Comparison of ENCODE assay signal across 25 mouse cellular contexts in the genomic region with DNA sequence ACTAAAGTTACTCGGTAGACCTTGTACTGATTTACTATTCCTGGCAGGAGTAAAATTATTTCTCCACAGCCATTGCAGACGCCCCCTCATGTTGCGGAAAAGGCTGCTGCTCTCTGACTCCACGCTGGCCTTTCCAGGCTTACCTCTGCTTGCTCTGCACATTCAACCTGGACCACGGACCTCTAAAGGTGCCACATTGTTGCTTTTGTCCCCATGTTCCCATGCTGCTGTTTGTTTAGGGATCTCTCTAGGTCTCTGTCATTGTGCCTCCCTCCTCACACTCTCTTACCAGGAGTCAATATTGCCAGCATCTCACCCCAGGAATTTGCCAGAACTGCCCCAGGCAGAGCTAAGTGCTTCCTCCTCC.
DNase-seq lines count a peak whose midpoint lies in the region; ATAC-seq lines count a peak whose summit lies in the region.
"Had no signal": no experiment of that assay in that cellular context is flagged by ENCODE, and none has a peak within 500 bp of the region (broad histone marks: within the 10 kb centered on the region; RNA-seq: fewer than 3 reads in every experiment).

No protein-coding gene starts in this region.

- 79% methylated on average over 5 of the region's 5 CpGs for WGBS in liver, embryonic 15.5 days (ENCODE audit: insufficient replicate concordance)
- WGBS in liver, embryonic 12.5 days (ENCODE audit: insufficient replicate concordance) = 78% methylated on average over 5 of the region's 5 CpGs
- 33% methylated on average over 5 of the region's 5 CpGs for WGBS in neural tube, embryonic 13.5 days

- H3K36me3 ChIP-seq in liver, embryonic 15.5 days (replicated peaks) = no peaks in the 10 kb centered on the region
- H3K36me3 ChIP-seq in liver, embryonic 12.5 days = no peaks in the 10 kb centered on the region
- H3K36me3 ChIP-seq in neural tube, embryonic 13.5 days = no peaks in the 10 kb centered on the region
- H3K36me3 ChIP-seq: heart, embryonic 15.5 days; kidney, embryonic 15.5 days; midbrain, embryonic 13.5 days had no signal

- H3K4me1 ChIP-seq in liver, embryonic 15.5 days (replicated peaks) = peaks cover 6% of the 10 kb centered on the region; the same call in 1 of the 2 replicates
- H3K4me1 ChIP-seq in liver, embryonic 12.5 days = peaks cover 13% of the 10 kb centered on the region; the same call in 1 of the 2 replicates
- peaks cover 53% of the 10 kb centered on the region for H3K4me1 ChIP-seq in neural tube, embryonic 13.5 days (replicated peaks)

- no peaks in the 10 kb centered on the region for H3K27me3 ChIP-seq in liver, embryonic 15.5 days
- H3K27me3 ChIP-seq in liver, embryonic 12.5 days (replicated peaks) = no peaks in the 10 kb centered on the region
- no peaks in the 10 kb centered on the region for H3K27me3 ChIP-seq in neural tube, embryonic 13.5 days
- H3K27me3 ChIP-seq: heart, embryonic 15.5 days; midbrain, embryonic 13.5 days had no signal

- no peak overlapping the region for H3K9ac ChIP-seq in liver, embryonic 15.5 days
- no peak overlapping the region for H3K9ac ChIP-seq in liver, embryonic 12.5 days
- no peak overlapping the region for H3K9ac ChIP-seq in neural tube, embryonic 13.5 days
- H3K9ac ChIP-seq: heart, embryonic 15.5 days; kidney, embryonic 15.5 days; liver, embryonic 14.5 days; midbrain, embryonic 13.5 days had no signal

- peak; percentile 54 for DNase-seq in heart, adult 11 months
- DNase-seq in heart, adult 18-20 months = no peak
- DNase-seq in neural tube, embryonic 10.5 days (ENCODE audit: extremely low spot score, low spot score) = no peak
- no peak for DNase-seq in right cerebral cortex, postnatal 25 days
- DNase-seq: adrenal gland, adult 2 months; cerebellum, adult 11 months; cerebellum, adult 9-11 months; gastrocnemius, postnatal 14 days; heart, adult 2 months; heart, postnatal 36 days; kidney, adult 11 months; kidney, postnatal 36 days; layer of hippocampus, postnatal 36 days; right cerebral cortex, postnatal 14 days; spleen, adult 18-20 months had no signal

- H3K9me3 ChIP-seq in liver, embryonic 15.5 days (replicated peaks) = no peaks in the 10 kb centered on the region
- no peaks in the 10 kb centered on the region for H3K9me3 ChIP-seq in liver, embryonic 12.5 days (replicated peaks)
- H3K9me3 ChIP-seq in neural tube, embryonic 13.5 days = no peaks in the 10 kb centered on the region
- H3K9me3 ChIP-seq: heart, embryonic 15.5 days; kidney, embryonic 15.5 days; midbrain, embryonic 13.5 days had no signal

- ATAC-seq in liver, embryonic 15.5 days (ENCODE audit: insufficient read depth) = peak; percentile 44; the same call in 1 of the 2 replicates
- ATAC-seq in liver, embryonic 12.5 days = no peak
- ATAC-seq in neural tube, embryonic 13.5 days (ENCODE audit: low read depth) = no peak
- ATAC-seq: forebrain, embryonic 14.5 days; lung, postnatal 0 days; midbrain, embryonic 13.5 days had no signal

- no peak overlapping the region for H3K4me3 ChIP-seq in liver, embryonic 15.5 days (replicated peaks)
- no peak overlapping the region for H3K4me3 ChIP-seq in liver, embryonic 12.5 days
- no peak overlapping the region for H3K4me3 ChIP-seq in neural tube, embryonic 13.5 days
- H3K4me3 ChIP-seq: heart, adult 2 months; heart, embryonic 15.5 days; kidney, embryonic 15.5 days; midbrain, embryonic 13.5 days; myocyte had no signal

- H3K27ac ChIP-seq in liver, embryonic 15.5 days (replicated peaks) = no peak overlapping the region
- no peak overlapping the region for H3K27ac ChIP-seq in liver, embryonic 12.5 days
- 0 out of 2 replicates have a peak overlapping the region, but pooled peaks have one; percentile 25 for H3K27ac ChIP-seq in neural tube, embryonic 13.5 days (replicated peaks)
- H3K27ac ChIP-seq: heart, adult 2 months; kidney, embryonic 15.5 days; liver, embryonic 14.5 days; midbrain, embryonic 13.5 days had no signal

- no peak overlapping the region for H3K4me2 ChIP-seq in liver, embryonic 15.5 days
- H3K4me2 ChIP-seq in liver, embryonic 12.5 days = no peak overlapping the region
- H3K4me2 ChIP-seq in neural tube, embryonic 13.5 days = no peak overlapping the region
- H3K4me2 ChIP-seq: heart, embryonic 15.5 days; kidney, embryonic 15.5 days; midbrain, embryonic 13.5 days had no signal
